Mouse (Mus musculus) left cerebral cortex, postnatal 36 days (tissue): ENCODE measurements at regions not wholly inside any gene's neighbourhood (a gene's known extent, or its start where the extent isn't known, plus 50 kb on each side); places are given as distances from the start of the nearest gene placed in this dataset.

Source experiments
- DNase-seq, 2 experiments: peaks; one replicate each; pipeline ENCODE4 v3.0.0; 2021 to 2022; ENCODE audit warnings: low spot score in 2 of 2, mixed read lengths in 1 of 2
- intact Hi-C: fragments of 180-260 bp; cut with DNase I; formaldehyde crosslinking; loops from one replicate; pipeline ENCODE4 v1.15.1; 2025

DNA sequence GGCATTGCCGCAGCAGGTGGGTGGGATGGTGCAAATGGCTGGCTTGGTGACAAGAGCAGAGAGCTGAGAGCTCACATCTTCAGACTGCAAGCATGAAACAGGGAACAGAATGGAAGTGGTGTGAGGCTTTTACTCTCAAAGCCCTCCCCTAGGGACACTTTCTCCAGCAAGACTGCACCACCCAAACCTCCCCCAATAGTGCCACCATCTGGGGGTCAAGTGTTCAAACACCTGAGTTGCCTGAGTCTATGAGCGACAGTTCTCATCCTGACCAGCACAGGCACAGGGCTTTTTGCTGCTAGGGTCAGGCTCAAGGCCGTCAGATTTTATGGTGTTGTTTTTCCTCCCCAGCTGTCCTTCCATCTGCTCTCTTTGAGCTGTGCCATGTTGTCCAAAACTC lies 337.9 kb upstream of the Eif4g2 start:
- no peak for DNase-seq
- intact Hi-C loops: no loop called here

DNA sequence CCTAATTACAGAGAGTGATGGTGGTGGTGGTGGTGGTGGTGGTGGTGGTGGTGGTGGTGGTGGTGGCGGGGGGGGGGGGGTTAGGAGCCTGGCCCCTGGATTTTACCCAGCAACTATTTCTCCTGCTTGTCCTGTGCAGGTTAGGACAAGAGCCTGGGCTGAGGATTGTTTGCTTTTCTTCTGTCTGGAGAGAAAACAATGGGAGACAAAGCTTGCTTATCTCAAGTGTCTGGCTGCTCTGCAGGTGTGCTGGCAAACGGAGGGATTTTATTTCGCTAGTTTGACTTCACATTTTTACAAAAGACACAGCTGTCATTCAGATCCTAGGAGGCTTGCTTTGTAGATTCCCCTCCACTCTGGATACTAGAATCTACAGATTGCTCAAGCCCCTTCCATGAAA lies 334.9 kb upstream of the Eif4g2 start:
- intact Hi-C loops: no loop called here
- DNase-seq: no peak

DNA sequence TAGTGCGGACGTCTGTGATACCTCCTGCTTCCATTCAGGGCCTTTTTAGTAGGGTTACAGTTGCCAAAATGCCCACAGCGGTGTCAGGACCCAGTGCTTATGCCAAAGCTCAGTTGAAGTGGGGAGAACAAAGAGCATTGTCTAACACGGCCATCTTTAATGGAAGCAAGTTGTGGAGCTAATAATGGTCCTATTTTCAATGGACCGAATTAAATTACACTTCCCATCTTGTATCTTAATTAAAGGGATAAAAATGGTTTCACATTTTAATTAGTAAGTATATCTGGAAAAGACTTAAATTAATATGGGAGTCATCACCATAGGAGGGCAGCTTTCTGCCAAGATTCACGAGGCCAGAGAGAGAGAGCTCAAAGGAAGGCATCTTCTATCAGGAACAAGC lies 333.2 kb upstream of the Eif4g2 start:
- DNase-seq: no peak
- intact Hi-C loops: no loop called here

DNA sequence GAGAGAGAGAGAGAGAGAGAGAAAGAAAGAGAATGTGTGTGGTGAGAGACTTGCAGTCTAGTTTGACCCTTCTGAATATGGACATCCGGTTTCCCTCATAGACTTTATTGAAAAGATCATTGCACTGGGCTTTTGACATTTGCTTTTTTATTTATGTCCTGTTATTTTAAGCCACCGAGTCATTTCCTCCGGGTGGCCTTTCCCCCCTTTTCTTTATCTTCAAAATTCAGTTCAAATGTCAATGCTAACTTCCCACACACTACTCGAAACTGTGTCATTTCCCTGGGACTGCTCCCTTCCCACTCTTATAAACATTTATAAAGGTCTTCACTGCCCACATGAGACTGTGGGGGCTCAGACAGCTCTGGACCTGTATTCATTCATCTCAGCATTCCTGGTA lies 330.9 kb upstream of the Eif4g2 start:
- intact Hi-C loops: no loop called here
- no peak for DNase-seq

DNA sequence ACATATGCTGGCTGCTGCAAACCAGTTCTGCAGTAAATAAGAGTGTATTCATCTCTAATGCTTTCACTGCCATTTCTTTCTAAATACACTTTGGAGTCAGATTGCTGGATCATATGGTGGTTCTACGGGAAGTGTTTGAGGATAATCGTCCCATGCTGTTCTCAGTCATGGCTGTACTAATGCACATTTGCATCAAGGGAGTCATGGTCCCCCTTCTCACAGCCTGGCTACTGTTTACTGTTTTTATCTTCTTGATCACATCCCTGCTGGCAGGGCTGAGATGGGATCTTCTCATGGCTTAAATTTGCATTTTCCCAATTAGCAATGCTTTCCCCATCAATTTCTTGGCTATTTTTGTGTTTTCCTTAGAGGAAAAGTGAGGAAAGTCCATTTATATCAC lies 330.1 kb upstream of the Eif4g2 start:
- intact Hi-C loops: no loop called here
- DNase-seq: no peak

DNA sequence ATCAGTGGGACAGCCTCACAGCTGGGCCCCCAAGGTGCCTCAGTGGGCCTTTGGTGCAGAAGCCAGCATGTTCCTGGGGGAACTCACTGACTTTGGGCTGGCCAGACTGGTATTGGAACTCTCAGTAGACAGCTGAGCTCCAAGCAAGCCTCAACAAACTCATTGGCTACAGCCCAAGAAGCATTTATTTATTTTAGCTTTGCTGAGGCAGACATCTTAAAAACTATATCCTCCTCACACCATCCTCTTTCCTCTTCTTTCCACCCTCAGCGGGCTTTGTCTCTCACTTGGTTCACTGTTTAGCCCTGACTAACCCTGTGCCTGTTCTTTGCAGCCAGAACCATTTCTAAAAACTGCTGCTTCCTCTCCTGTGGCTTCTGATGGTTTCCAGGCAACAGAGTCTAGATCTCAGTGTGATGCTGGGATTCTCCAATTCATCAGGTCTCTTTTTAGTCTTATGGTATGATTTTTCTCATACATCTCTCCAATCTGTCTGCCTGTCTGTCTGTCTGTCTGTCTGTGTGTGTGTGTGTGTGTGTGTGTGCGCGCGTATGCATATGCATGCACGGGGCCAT lies 328.6 kb upstream of the Eif4g2 start:
- intact Hi-C loops: no loop called here
- peak; percentile 18 to 25 for DNase-seq

DNA sequence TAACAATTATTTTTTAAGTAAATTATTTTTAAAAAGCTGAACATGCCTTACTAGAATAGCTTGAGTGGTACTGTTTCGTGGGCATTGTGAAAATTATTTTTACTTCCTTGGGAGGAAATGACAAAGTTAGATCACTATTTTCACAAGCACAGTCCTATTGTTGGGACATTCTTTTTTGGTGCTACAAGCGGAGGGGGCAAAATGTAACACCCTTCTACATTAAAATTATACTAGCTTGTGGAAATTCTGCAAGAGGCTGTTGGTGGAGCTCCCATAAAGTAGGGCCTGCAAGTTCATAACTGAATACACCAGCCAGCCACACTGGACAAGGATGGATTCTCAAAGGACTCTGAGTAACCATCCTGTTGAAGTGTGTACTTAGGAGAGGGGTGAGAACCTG lies 313.1 kb upstream of the Eif4g2 start:
- DNase-seq: peak in 1 of 2 experiments; percentile 19
- intact Hi-C loops: loop anchor here (10.0 kb wide), 1 partner anchor 101 kb away; no protein-coding TSS in a partner anchor

DNA sequence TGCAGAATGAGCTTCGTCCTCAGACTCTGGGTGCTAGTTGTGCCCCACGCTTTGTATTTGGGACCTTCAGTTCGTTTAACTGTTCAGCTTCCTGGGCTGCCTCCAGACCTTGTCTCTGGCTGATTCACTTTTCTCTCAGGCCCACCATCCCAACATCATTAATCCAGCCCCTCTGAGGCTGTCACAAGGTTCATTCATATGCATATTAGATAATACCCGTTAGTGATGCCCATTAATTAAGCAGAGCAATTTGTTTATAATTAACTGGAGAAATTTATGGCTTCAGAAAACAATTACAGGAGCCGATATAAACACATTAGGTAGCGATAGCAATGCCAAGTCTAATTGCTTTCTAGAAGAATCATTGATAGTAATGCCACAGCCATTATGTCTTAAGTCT lies 312.3 kb upstream of the Eif4g2 start:
- intact Hi-C loops: loop anchor here (10.0 kb wide), 1 partner anchor 100 kb away; no protein-coding TSS in a partner anchor
- no peak for DNase-seq

DNA sequence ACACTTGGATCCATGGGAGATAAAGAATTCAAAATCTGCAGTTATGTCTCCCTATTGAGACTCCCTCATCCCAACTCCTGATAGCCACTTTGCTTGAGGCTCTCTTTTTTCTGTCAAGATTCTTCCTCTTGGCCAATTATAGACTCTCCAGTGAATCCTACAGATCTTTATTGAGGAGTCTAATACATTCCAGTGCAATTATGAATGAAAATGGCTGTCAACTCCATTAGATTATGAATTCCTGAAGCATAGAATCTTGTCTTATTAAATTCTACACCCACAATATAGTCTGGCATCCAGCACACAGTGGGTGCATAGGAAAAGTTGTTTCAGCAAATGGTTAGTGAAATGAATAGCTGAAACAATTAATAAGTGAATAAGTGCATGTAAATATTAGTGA lies 311.0 kb upstream of the Eif4g2 start:
- intact Hi-C loops: loop anchor here (10.0 kb wide), 1 partner anchor 99 kb away; no protein-coding TSS in a partner anchor
- DNase-seq: no peak

DNA sequence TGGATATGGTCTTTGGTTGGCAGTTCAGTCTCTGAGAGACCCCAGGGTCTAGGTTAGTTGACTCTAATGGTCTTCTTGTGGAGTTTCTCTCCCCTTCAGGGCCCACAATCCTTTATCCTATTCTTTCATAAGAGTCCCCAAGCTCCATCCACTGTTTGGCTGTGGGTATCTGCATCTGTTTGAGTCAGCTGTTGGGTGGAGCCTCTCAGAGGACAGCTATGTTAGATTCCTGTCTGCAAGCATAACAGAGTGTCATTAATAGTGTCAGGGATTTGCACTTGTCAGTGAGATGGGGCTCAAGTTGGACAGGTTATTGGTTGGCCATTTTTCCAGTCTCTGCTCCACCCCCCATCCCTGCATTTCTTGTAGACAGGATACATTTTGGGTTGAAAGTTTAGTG lies 306.9 kb upstream of the Eif4g2 start:
- DNase-seq: no peak
- intact Hi-C loops: loop anchor here (10.0 kb wide), 1 partner anchor 95 kb away; no protein-coding TSS in a partner anchor

DNA sequence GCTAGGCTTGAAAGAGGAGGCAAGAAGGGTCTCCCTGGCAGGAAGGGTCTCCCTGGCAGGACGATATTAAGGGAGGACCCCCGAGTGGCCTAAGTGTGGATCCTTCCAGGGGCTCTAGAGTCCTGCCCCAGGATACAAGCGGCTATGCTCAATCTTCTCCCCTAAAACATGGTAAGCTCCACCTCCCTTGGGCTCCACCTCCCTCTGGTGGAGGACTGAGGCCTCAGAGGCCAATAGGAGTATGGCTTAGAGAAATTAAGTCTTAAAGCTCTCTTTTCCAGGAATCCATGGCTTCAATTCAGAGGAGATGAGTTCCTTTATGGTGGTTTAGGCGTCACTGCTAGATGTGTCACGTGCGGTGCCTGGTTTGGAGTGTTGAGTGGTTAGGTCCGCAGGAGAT lies 291.7 kb upstream of the Eif4g2 start:
- DNase-seq: no peak
- intact Hi-C loops: no loop called here

DNA sequence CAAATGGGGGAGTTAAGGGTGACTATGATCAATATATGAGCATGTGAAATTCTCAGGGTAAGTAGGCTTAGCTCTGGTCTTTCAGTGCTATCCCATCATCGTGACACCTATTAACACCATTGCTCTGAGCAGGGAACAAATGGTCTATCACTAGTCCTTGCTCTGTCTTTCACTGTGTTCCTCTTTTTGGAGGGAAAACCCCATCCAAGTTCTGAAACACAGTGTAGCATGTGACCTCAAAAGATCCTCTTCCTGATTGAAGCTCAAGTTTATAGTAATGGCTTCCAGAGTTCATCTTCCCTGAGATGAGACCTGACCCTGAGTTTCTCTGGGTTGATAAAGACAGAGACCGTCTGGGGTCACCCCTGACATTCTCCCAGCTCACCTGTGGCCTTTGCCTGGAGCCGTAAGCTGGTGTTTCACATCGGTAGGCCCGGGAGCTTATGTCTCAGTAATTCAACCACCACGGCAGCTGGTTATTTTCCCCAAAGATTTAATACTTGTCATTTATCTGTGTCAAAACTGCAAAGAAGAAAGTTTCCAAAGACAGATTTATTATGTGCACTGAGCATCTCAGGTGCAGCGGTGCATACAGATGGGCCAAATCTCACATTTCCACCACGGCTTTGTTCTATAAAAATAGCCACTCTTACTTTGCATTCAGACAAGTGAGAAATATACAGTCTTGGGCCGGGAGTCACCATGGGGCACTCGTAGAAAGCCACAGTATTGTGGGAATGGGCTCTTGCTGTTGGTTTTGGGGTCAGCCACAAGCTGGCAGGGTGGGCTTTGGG lies 290.7 kb upstream of the Eif4g2 start:
- DNase-seq: no peak
- intact Hi-C loops: no loop called here

DNA sequence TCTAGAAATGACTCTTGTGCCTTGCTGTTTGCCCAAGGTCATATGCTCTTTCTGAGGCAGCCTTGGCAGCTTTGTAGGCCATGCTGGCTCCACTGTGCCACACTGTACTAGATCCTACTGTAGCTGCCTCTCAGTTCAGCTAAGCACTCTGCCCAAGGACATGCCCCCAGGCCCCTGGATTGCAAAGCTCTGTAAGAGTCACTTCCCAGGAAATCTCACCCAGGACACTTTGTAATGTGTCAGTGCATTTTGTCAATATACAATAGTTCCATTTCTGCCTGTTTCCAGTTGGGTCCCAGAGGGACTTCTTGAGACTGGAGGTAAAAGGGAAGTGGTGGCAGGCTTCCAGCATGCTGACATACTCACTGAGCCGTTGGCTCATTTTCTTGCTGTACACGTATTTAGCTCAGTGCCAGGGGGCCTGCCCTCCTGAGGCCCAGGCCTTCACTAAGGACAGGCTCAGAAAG lies 287.6 kb upstream of the Eif4g2 start:
- DNase-seq: no peak
- intact Hi-C loops: no loop called here

DNA sequence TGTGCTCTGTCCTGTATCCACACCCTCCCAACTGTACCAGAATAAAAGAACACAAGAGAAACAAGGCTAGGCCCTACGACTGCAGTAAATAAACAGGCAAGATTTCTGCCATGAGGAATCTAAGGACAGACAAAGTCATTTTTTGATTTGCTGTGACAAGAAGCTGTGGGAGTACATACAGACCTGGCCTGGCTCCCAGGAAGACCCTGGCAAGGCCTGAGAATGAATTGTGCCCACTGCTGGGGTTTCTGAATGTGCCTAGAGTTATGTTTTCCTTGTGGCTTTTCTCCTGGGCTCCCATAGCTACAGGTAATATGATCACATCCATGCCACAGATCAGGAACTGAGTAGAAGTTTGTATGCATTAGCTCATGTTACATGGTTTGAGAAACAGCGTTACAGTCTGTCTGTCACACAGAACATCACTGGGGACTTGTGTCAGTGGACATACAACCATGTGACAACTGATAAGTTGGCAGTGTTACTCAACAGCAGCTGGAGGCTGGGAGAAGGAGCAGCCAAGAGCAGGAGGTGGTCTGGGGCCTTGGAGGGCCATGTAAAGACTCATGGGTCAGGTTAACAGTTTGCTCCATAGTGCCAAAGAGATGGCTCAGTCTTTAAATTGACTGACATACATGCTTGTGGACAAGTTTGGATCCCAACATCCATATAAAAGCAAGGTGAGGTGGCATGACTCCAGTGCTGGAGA lies 285.6 kb upstream of the Eif4g2 start:
- intact Hi-C loops: no loop called here
- DNase-seq: no peak

DNA sequence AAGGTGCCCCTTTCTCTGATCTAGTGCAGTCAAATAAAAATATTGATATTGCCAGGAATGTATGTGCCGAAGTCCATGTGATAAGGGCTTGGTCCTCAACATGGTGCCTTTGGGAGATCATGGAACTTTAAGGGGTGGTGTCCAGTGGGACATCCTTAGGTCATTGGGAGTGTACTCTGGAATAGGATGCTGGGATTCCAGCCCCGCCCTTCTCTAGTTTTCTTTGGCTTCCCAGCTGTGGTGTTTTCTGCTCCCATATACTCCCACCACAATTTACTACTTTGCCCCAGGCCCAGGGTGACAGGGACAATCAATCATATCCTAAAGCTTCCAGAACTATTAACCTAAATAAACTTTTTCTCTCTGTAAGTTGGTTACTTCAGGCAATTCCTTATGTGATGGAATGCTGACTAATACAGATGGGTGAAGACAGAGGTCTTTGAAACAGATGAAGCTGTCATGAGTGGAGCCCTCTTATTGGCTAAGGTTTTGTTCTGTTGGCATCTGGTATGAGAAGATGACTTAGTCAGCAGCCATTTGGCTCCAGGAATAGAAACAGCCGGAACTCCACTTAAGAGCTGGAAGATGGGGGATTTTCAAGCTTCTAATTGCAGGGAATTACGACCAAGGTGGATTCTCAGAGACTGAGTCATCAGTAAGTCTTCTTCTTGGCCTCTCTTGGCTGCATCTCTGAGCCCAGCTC lies 284.3 kb upstream of the Eif4g2 start:
- intact Hi-C loops: no loop called here
- DNase-seq: no peak

DNA sequence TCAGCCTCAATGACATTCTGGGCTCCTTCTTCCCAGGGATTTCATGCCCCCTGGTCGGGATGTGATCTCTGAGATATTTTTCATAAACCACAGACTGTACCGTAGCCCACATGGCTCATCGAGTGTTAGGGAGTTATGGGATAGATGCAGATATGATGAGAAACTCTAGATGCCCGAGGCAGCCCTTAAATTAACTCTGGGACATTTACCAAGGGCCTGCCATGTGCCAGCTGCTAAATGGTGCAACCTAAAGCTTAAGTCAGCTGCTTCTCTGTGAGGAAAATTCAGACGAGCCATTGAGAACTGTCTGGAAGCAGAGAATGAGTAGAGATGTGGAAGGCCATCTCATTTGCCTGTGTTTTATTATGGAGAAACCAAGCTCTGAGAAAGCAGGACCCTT lies 282.6 kb upstream of the Eif4g2 start:
- intact Hi-C loops: no loop called here
- no peak for DNase-seq

DNA sequence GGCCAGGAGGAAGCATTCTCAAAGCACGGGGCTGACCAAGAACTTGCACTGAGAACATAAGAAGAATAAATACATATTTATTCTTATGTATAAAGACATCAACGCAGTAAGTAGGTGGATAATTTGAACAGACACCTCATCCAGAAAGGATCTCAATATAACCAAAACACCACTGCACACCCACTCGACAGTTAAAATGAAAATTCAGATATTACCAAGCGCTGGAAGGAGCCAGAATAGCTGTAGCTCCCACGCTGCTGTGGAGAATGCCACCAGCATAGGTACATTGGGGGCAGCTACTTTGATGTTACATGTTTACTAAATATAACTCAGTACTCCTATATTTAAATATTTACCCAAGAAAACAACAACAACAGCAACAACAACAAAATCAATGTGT lies 280.4 kb upstream of the Eif4g2 start:
- intact Hi-C loops: no loop called here
- DNase-seq: peak in 1 of 2 experiments; percentile 17

DNA sequence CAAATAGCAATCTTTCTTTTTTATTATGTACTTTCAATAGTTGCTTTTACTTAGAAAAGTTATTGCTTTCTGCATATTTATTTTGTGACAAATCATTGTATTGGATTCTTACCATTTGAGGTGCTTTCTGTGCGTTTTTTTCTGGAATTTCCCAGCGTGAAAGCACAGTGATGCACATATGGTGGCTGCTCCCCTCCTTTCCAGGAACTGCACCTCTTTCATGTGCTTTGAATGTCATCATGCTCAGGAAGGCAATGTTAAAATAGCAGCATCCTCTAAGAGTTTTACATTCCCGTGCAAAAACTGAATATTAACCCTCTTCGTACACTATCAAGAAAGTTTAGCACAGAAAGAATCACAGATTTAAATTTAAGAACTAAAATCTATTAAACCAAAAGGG lies 279.8 kb upstream of the Eif4g2 start:
- intact Hi-C loops: no loop called here
- DNase-seq: peak in 1 of 2 experiments; percentile 19

DNA sequence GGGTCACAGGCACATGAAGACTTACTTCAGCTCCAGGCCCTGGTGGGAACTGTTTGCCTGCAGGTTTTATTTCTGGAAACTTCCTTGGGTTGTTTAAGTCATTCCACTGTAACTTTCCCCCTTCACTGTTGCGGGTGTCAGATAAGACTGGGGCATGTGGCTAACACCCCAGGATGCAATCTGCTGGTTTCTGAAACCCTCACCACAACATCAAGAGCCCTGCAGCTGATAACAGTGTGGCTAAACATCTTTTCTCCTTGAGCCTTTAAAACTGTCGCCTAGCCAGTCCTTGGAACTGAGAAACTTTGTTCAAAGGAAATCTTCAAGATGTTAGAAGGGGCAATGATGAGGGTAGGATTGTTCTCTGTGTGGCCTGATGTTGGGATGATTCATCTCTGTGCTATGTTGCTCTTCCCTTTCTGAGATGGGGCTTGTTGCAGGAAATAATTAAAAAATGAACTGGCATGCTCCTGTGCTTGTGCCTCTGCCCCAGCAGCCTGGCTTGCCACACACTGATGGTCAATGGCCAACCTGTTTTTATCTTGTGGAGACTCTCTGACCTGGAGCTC lies 272.3 kb upstream of the Eif4g2 start:
- no peak for DNase-seq
- intact Hi-C loops: no loop called here

DNA sequence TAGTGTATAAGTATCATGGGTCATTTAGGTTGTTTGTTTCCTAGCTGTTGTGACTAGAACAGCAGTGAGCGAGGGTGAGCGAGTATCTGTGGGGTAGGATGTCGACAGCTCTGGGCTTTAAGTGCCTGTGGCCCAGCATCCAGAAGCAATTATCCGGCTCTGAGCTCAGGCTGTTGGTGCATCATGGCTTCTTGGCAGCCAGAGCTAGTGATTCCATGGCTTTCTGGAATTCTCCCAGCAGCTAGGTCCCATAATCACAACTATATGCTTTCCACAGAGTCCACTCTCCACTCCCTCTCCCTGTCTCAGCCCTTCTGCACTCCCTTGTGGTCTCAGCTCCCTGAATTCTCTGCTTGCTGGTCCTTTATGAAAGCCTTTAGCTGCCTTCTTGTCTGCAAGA lies 271.2 kb upstream of the Eif4g2 start:
- intact Hi-C loops: no loop called here
- DNase-seq: no peak
